Mouse (Mus musculus) embryonic facial prominence, embryonic 12.5 days (tissue): ENCODE results near the gene Dll4. TPM values are rescaled to one million over a fixed set of nuclear protein-coding genes. Genes with fewer than 3 reads are reported as not detected.

ENCODE experiments used
- ATAC-seq: fragments of 200-750 bp; cut with Nextera tagmentation; 2 replicates; pipeline ENCODE4 v1.8.0; 2017; ENCODE audit not compliant: insufficient number of reproducible peaks, insufficient read depth, low FRiP score, low TSS enrichment
- H3K27ac ChIP-seq: fragments of 300-500 bp; sonication (generic); 2 replicates; pipeline ENCODE4 v1.5.1; 2016; ENCODE audit warnings: mild to moderate bottlenecking
- H3K27me3 ChIP-seq: fragments of 300-500 bp; sonication (generic); 2 replicates; pipeline ENCODE4 v1.6.1; 2016; ENCODE audit warnings: mild to moderate bottlenecking, moderate library complexity
- H3K36me3 ChIP-seq: fragments of 300-500 bp; sonication (generic); 2 replicates; pipeline ENCODE4 v1.6.1; 2016; ENCODE audit warnings: mild to moderate bottlenecking
- H3K4me1 ChIP-seq: fragments of 300-500 bp; sonication (generic); 2 replicates; pipeline ENCODE4 v1.6.1; 2016
- H3K4me2 ChIP-seq: fragments of 300-500 bp; sonication (generic); replicated peaks from 2 replicates; pipeline ENCODE4 v1.6.1; 2016; ENCODE audit warnings: mild to moderate bottlenecking, moderate library complexity
- H3K4me3 ChIP-seq: fragments of 300-500 bp; sonication (generic); 2 replicates; pipeline ENCODE4 v1.5.1; 2016; ENCODE audit warnings: mild to moderate bottlenecking
- H3K9ac ChIP-seq: fragments of 300-500 bp; sonication (generic); 2 replicates; pipeline ENCODE4 v1.6.1; 2016; ENCODE audit warnings: mild to moderate bottlenecking, moderate library complexity
- H3K9me3 ChIP-seq: fragments of 300-500 bp; sonication (generic); 2 replicates; pipeline ENCODE4 v1.6.1; 2016; ENCODE audit warnings: mild to moderate bottlenecking, moderate library complexity
- WGBS: fragments of 180-500 bp; shearing (Covaris S2); methylation state at CpG from one replicate; pipeline ENCODE4 v1.1.7; 2016; 5-methylcytosine and 5-hydroxymethylcytosine counted together
- polyA plus RNA-seq: library from polyadenylated mRNA; unstranded; fragments of >200 nt; fragmentation: Nextera tagmentation; extraction: Ambion mirVana; gene quantifications from 2 replicates; pipeline ENCODE4 v1.2.1, GENCODE M21; 2016

The Dll4 gene
- polyA plus RNA-seq, 1 experiment from 2014 or later, result 5.1 TPM

GRCm38 (mm10) chr2:119294411-119294810 is 31.2 kb upstream of the Dll4 start:
- H3K27ac ChIP-seq, result no peak overlapping the region
- 91% methylated on average over 18 of the region's 18 CpGs for WGBS
- H3K9me3 ChIP-seq, result no peaks in the 10 kb centered on the region
- no peak for ATAC-seq
- peaks cover 4% of the 10 kb centered on the region for H3K4me1 ChIP-seq
- H3K9ac ChIP-seq, result no peak overlapping the region
- no peak overlapping the region for H3K4me2 ChIP-seq
- no peak overlapping the region for H3K4me3 ChIP-seq
- peaks cover 84% of the 10 kb centered on the region for H3K36me3 ChIP-seq
- H3K27me3 ChIP-seq, result no peaks in the 10 kb centered on the region

DNA sequence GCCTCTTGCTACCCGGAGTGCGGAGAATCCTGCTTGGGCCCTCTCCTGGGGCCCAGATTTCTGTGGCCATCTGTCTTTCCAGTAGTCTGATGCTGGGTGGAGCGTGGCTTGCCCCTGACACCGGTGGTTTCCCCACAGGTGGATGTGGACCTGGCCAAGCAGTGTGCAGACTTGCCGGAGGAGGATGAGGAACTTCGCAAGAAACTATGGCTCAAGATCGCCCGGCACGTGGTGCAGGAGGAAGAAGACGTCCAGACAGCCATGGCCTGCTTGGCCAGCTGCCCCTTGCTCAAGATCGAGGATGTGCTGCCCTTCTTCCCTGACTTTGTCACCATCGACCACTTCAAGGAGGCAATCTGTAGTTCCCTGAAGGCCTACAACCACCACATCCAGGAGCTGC is 28.8 kb upstream of the Dll4 start:
- peaks cover 69% of the 10 kb centered on the region for H3K36me3 ChIP-seq
- no peak overlapping the region for H3K9ac ChIP-seq
- no peak overlapping the region for H3K27ac ChIP-seq
- H3K4me3 ChIP-seq, result no peak overlapping the region
- 94% methylated on average over 12 of the region's 12 CpGs for WGBS
- no peak overlapping the region for H3K4me2 ChIP-seq
- H3K27me3 ChIP-seq, result no peaks in the 10 kb centered on the region
- H3K4me1 ChIP-seq, result peaks cover 9% of the 10 kb centered on the region
- no peak for ATAC-seq
- H3K9me3 ChIP-seq, result no peaks in the 10 kb centered on the region

DNA sequence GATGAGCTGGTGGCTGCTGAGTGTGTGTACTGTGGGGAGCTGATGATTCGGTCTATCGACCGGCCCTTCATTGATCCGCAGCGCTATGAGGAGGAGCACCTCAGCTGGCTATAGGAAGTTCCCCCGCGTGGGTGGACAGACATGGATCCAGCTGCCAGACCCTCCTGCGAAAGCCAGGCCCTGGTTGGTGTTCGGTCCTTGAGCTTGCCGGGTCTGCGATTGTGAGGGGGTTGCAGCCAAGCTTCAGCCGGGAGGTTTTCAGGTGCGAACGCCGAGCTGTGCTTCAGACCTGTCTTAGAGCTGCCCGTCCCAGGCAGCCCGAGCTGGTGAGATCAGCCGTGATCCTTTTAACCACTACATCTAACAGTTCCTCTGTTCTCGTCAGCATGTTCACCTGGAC is 28.1 kb upstream of the Dll4 start:
- 91% methylated on average over 19 of the region's 19 CpGs for WGBS
- Histone ChIP-seq H3K4me1 (peaks cover 9% of the 10 kb centered on the region), H3K27me3 (no peaks in the 10 kb centered on the region), H3K9me3 (no peaks in the 10 kb centered on the region), H3K4me3 (no peak overlapping the region), H3K9ac (no peak overlapping the region; the same call in 1 of the 2 replicates), H3K4me2 (no peak overlapping the region), H3K27ac (no peak overlapping the region), H3K36me3 (peaks cover 62% of the 10 kb centered on the region)
- no peak for ATAC-seq

- H3K4me3 ChIP-seq, result no peak overlapping the region
- no peaks in the 10 kb centered on the region for H3K27me3 ChIP-seq
- WGBS, result 49% methylated on average over 5 of the region's 5 CpGs
- no peak overlapping the region for H3K9ac ChIP-seq
- H3K36me3 ChIP-seq, result peaks cover 54% of the 10 kb centered on the region
- no peaks in the 10 kb centered on the region for H3K9me3 ChIP-seq
- no peak for ATAC-seq
- peaks cover 9% of the 10 kb centered on the region for H3K4me1 ChIP-seq
- no peak overlapping the region for H3K27ac ChIP-seq
- H3K4me2 ChIP-seq, result no peak overlapping the region
Observed at GRCm38 (mm10) chr2:119298330-119298729, 27.3 kb upstream of the Dll4 start.

DNA sequence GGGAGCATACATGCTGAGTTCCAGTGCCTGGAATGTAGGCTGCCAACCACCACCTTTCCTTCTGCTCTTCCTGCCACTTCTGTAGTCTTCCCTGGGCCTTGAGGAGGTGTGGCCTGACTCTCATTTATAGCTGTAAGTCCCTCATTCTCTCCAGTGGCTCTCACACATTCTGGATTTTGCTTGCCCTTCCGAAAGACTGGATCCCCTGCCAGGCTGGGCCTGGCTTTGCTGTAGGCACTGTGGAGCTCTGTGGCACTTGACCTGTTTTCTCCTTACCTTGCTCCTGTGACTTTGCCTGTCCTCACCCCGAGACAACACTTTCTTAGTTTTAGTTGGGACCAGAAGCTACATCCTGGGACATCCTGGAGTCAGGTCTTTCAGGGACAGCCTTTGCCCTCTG is 26.7 kb upstream of the Dll4 start:
- no peak overlapping the region for H3K4me2 ChIP-seq
- H3K4me3 ChIP-seq, result no peak overlapping the region
- no peaks in the 10 kb centered on the region for H3K9me3 ChIP-seq
- H3K27ac ChIP-seq, result no peak overlapping the region
- H3K36me3 ChIP-seq, result peaks cover 49% of the 10 kb centered on the region
- H3K9ac ChIP-seq, result no peak overlapping the region
- peaks cover 9% of the 10 kb centered on the region for H3K4me1 ChIP-seq
- no peaks in the 10 kb centered on the region for H3K27me3 ChIP-seq
- ATAC-seq, result no peak
- whole genome bisulfite sequencing, result 89% methylated on average over 2 of the region's 2 CpGs

- ATAC-seq, result peak; percentile 79
- H3K4me2 ChIP-seq, result peak overlapping the region; percentile 28
- no peak overlapping the region for H3K4me3 ChIP-seq
- H3K36me3 ChIP-seq, result peaks cover 36% of the 10 kb centered on the region
- WGBS, result 5% methylated on average over 15 of the region's 15 CpGs
- 0 out of 2 replicates have a peak overlapping the region, but pooled peaks have one; percentile 27 for H3K9ac ChIP-seq
- H3K4me1 ChIP-seq, result peaks cover 16% of the 10 kb centered on the region
- H3K27me3 ChIP-seq, result no peaks in the 10 kb centered on the region
- H3K9me3 ChIP-seq, result no peaks in the 10 kb centered on the region
- H3K27ac ChIP-seq, result no peak overlapping the region
Observed at GRCm38 (mm10) chr2:119299981-119300818, 25.4 kb upstream of the Dll4 start.

DNA sequence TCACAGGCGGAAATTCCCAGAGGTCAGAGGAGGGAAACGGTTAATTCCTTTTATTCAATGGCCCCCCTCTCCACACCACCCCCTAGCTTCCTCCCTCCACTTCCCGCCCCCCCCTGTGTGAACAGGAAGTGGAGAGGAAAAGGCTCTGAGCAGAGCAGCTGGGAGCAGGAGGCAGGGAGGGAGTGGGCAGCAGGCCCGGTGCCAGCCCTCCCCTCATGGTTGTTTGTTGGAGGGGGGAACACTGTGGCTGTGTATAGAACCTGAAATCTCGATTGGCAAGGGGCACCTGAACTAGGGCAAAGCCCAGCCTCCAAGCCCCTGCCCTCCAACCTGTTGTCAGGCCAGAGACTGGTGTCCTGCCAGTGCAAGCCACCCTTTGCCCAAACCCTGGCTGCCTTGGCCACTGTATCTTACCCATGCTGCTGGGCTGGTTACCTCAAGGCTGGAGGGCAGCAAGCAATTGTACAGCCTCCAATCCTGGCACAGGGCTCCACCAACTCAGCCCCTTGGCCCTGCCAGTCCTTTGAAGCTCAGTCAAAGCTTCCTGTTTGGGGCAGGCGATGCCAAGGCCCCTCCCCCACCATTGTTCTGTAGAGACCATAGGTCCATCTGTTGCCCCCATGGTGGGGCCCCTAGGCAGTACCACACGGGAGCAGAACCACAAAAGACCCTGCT is 24.6 kb upstream of the Dll4 start:
- Histone ChIP-seq H3K9me3 (no peaks in the 10 kb centered on the region), H3K27me3 (no peaks in the 10 kb centered on the region), H3K4me3 (no peak overlapping the region), H3K4me2 (no peak overlapping the region), H3K4me1 (peaks cover 16% of the 10 kb centered on the region), H3K27ac (no peak overlapping the region), H3K9ac (no peak overlapping the region; the same call in 1 of the 2 replicates), H3K36me3 (peaks cover 32% of the 10 kb centered on the region)
- 0 out of 2 replicates have a peak, but pooled peaks have one; percentile 1 for ATAC-seq
- WGBS, result 45% methylated on average over 7 of the region's 7 CpGs

- H3K4me1 ChIP-seq, result peaks cover 16% of the 10 kb centered on the region
Observed at GRCm38 (mm10) chr2:119302876-119303275, 22.7 kb upstream of the Dll4 start.

GRCm38 (mm10) chr2:119304391-119304790 is 21.2 kb upstream of the Dll4 start:
- no peak overlapping the region for H3K27ac ChIP-seq
- 0 out of 2 replicates have a peak, but pooled peaks cover 2% of the 10 kb centered on the region for H3K36me3 ChIP-seq
- no peak overlapping the region for H3K4me2 ChIP-seq
- H3K9me3 ChIP-seq, result no peaks in the 10 kb centered on the region
- no peak for ATAC-seq
- peaks cover 16% of the 10 kb centered on the region for H3K4me1 ChIP-seq
- no peak overlapping the region for H3K9ac ChIP-seq
- 58% methylated on average over 3 of the region's 3 CpGs for WGBS
- H3K27me3 ChIP-seq, result no peaks in the 10 kb centered on the region
- H3K4me3 ChIP-seq, result no peak overlapping the region

More at GRCm38 (mm10) chr2:119302876-119303275, 22.7 kb upstream of the Dll4 start:
- no peaks in the 10 kb centered on the region for H3K9me3 ChIP-seq
- 65% methylated on average over 6 of the region's 6 CpGs for WGBS
- no peak for ATAC-seq
- no peak overlapping the region for H3K4me2 ChIP-seq
- no peaks in the 10 kb centered on the region for H3K27me3 ChIP-seq
- no peak overlapping the region for H3K9ac ChIP-seq
- H3K36me3 ChIP-seq, result peaks cover 15% of the 10 kb centered on the region
- no peak overlapping the region for H3K27ac ChIP-seq
- no peak overlapping the region for H3K4me3 ChIP-seq

- Histone ChIP-seq H3K27me3 (no peaks in the 10 kb centered on the region), H3K9me3 (no peaks in the 10 kb centered on the region), H3K27ac (no peak overlapping the region), H3K4me3 (no peak overlapping the region), H3K4me2 (no peak overlapping the region), H3K36me3 (no peaks in the 10 kb centered on the region), H3K9ac (no peak overlapping the region), H3K4me1 (peaks cover 16% of the 10 kb centered on the region)
- 19% methylated on average over 2 of the region's 3 CpGs for WGBS
- ATAC-seq, result peak; percentile 35; the same call in 1 of the 2 replicates
Observed at GRCm38 (mm10) chr2:119304798-119305208, 20.8 kb upstream of the Dll4 start.

DNA sequence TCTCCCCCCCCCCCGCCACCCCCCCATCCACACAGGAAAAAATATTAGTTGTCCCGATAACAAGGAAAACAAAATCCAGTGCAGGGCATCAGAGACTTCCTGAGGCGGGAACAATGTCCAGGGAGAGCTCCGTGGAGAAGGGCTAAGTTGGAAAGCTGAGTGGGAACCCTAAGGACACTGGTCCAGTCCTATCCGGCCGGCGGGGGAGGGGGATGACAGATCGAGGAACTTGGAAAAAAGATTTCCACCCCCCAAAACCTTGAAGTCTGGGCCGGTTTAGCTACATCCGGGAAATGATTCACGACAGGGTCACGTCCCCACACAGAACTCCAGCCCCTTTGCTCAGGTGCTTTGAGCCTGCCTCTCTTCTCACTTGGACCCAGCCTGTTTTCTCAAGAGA is 14.0 kb upstream of the Dll4 start:
- no peaks in the 10 kb centered on the region for H3K36me3 ChIP-seq
- no peaks in the 10 kb centered on the region for H3K9me3 ChIP-seq
- H3K27me3 ChIP-seq, result peaks cover 6% of the 10 kb centered on the region; the same call in 1 of the 2 replicates
- 37% methylated on average over 12 of the region's 12 CpGs for WGBS
- H3K9ac ChIP-seq, result no peak overlapping the region
- peaks cover 6% of the 10 kb centered on the region for H3K4me1 ChIP-seq
- no peak overlapping the region for H3K4me3 ChIP-seq
- H3K27ac ChIP-seq, result 0 out of 2 replicates have a peak overlapping the region, but pooled peaks have one; percentile 17
- H3K4me2 ChIP-seq, result no peak overlapping the region
- ATAC-seq, result no peak
